Mouse (Mus musculus) kidney, postnatal 0 days (tissue): ENCODE data around the gene Marveld2. TPM values are rescaled to one million over a fixed set of nuclear protein-coding genes. Genes with fewer than 3 reads are reported as not detected.

Experiments
- ATAC-seq: fragments of 200-750 bp; cut with Nextera tagmentation; replicated peaks from 2 replicates; pipeline ENCODE4 v1.8.0; 2017; ENCODE audit warnings: low read depth, moderate number of reproducible peaks, moderate TSS enrichment, moderate library complexity; ENCODE audit not compliant: low FRiP score
- DNase-seq: peaks from one replicate; pipeline ENCODE4 v3.0.0-alpha.2; 2016; ENCODE audit warnings: low spot score
- H3K27ac ChIP-seq: fragments of 300-500 bp; sonication (generic); 2 replicates; pipeline ENCODE4 v1.5.1; 2014; ENCODE audit warnings: mild to moderate bottlenecking
- H3K27me3 ChIP-seq: fragments of 300-500 bp; sonication (generic); 2 replicates; pipeline ENCODE4 v1.6.1; 2014; ENCODE audit warnings: low read length, mixed read lengths; ENCODE audit not compliant: insufficient read depth
- H3K36me3 ChIP-seq: fragments of 300-500 bp; sonication (generic); 2 replicates; pipeline ENCODE4 v1.6.1; 2014; ENCODE audit warnings: low read length, mixed read lengths; ENCODE audit not compliant: insufficient read depth
- H3K4me1 ChIP-seq: fragments of 300-500 bp; sonication (generic); replicated peaks from 2 replicates; pipeline ENCODE4 v1.6.1; 2014; ENCODE audit warnings: antibody characterized with exemption, low read length, mixed read lengths; ENCODE audit not compliant: insufficient read depth
- H3K4me2 ChIP-seq: fragments of 300-500 bp; sonication (generic); 2 replicates; pipeline ENCODE4 v1.6.1; 2014; ENCODE audit warnings: mild to moderate bottlenecking, low read length, moderate library complexity, mixed read lengths
- H3K4me3 ChIP-seq: fragments of 300-500 bp; sonication (generic); replicated peaks from 2 replicates; pipeline ENCODE4 v1.5.1; 2014; ENCODE audit warnings: low read depth, low read length
- H3K9ac ChIP-seq: fragments of 300-500 bp; sonication (generic); 2 replicates; pipeline ENCODE4 v1.6.1; 2014; ENCODE audit warnings: low read depth, low read length
- H3K9me3 ChIP-seq: fragments of 300-500 bp; sonication (generic); replicated peaks from 2 replicates; pipeline ENCODE4 v1.6.1; 2016; ENCODE audit warnings: low read length, inconsistent platforms, mixed read lengths
- CTCF ChIP-seq: IDR thresholded peaks from 2 replicates; pipeline ENCODE4 v1.5.1; 2016; ENCODE audit warnings: antibody characterized with exemption, low read depth, mild to moderate bottlenecking, moderate library complexity
- WGBS: fragments of 180-500 bp; shearing (Covaris S2); extraction: QIAGEN DNeasy Blood & Tissue Kit; methylation state at CpG from one replicate; pipeline ENCODE4 v1.1.7; 2014; 5-methylcytosine and 5-hydroxymethylcytosine counted together
- polyA plus RNA-seq: library from polyadenylated mRNA; unstranded; fragments of >200 nt; fragmentation: Nextera tagmentation; extraction: Ambion mirVana; gene quantifications from 2 replicates; pipeline ENCODE4 v1.2.1, GENCODE M21; 2015

Gene Marveld2
- polyA plus RNA-seq, 1 experiment from 2014 or later, result 17.0 TPM

- Histone ChIP-seq H3K27ac (no peak overlapping the region), H3K9me3 (no peaks in the 10 kb centered on the region), H3K27me3 (no peaks in the 10 kb centered on the region), H3K4me3 (no peak overlapping the region), H3K36me3 (0 out of 2 replicates have a peak, but pooled peaks cover 2% of the 10 kb centered on the region), H3K4me1 (no peaks in the 10 kb centered on the region), H3K9ac (no peak overlapping the region), H3K4me2 (no peak overlapping the region)
- TF ChIP-seq CTCF, result no peak
- ATAC-seq (no peak), DNase-seq (no peak)
- 92% methylated on average over 10 of the region's 10 CpGs for WGBS
These were observed 4.5 kb downstream of the Marveld2 start for GRCm38 (mm10) chr13:100612251-100612650.

GRCm38 (mm10) chr13:100611266-100611665 is 5.5 kb downstream of the Marveld2 start:
- Histone ChIP-seq H3K27ac (no peak overlapping the region), H3K9me3 (no peaks in the 10 kb centered on the region), H3K27me3 (no peaks in the 10 kb centered on the region), H3K9ac (no peak overlapping the region), H3K4me2 (no peak overlapping the region), H3K4me1 (no peaks in the 10 kb centered on the region), H3K4me3 (no peak overlapping the region), H3K36me3 (0 out of 2 replicates have a peak, but pooled peaks cover 2% of the 10 kb centered on the region)
- no peak for TF ChIP-seq CTCF
- DNase-seq (no peak), ATAC-seq (no peak)
- 92% methylated on average over 13 of the region's 13 CpGs for WGBS

GRCm38 (mm10) chr13:100607756-100608155 is 9.0 kb downstream of the Marveld2 start:
- no peak overlapping the region for H3K27ac ChIP-seq
- H3K4me1 ChIP-seq, result no peaks in the 10 kb centered on the region
- no peak overlapping the region for H3K4me3 ChIP-seq
- no peak overlapping the region for H3K9ac ChIP-seq
- no peaks in the 10 kb centered on the region for H3K27me3 ChIP-seq
- H3K9me3 ChIP-seq, result no peaks in the 10 kb centered on the region
- 0 out of 2 replicates have a peak, but pooled peaks cover 2% of the 10 kb centered on the region for H3K36me3 ChIP-seq
- ATAC-seq, result no peak
- TF ChIP-seq CTCF, result peak; percentile 42; the same call in 1 of the 2 replicates
- DNase-seq, result no peak
- WGBS, result 88% methylated on average over 8 of the region's 8 CpGs
- H3K4me2 ChIP-seq, result no peak overlapping the region

GRCm38 (mm10) chr13:100605845-100606244 is 10.9 kb downstream of the Marveld2 start:
- 71% methylated on average over 1 of the region's 1 CpGs for WGBS
- ATAC-seq (no peak), DNase-seq (no peak)
- Histone ChIP-seq H3K4me2 (no peak overlapping the region), H3K9ac (no peak overlapping the region), H3K9me3 (no peaks in the 10 kb centered on the region), H3K27ac (no peak overlapping the region), H3K27me3 (no peaks in the 10 kb centered on the region), H3K36me3 (no peaks in the 10 kb centered on the region), H3K4me3 (no peak overlapping the region), H3K4me1 (no peaks in the 10 kb centered on the region)
- no peak for TF ChIP-seq CTCF

GRCm38 (mm10) chr13:100603738-100604095 is 13.1 kb downstream of the Marveld2 start:
- no peak for TF ChIP-seq CTCF
- H3K4me3 ChIP-seq, result no peak overlapping the region
- DNase-seq (no peak), ATAC-seq (no peak)
- peaks cover 3% of the 10 kb centered on the region; the same call in 1 of the 2 replicates for H3K36me3 ChIP-seq
- H3K27ac ChIP-seq, result 0 out of 2 replicates have a peak overlapping the region, but pooled peaks have one; percentile 31
- no peak overlapping the region for H3K4me2 ChIP-seq
- no peaks in the 10 kb centered on the region for H3K27me3 ChIP-seq
- no peaks in the 10 kb centered on the region for H3K4me1 ChIP-seq
- WGBS, result 94% methylated on average over 11 of the region's 11 CpGs
- H3K9ac ChIP-seq, result no peak overlapping the region
- H3K9me3 ChIP-seq, result no peaks in the 10 kb centered on the region

- DNase-seq (no peak), ATAC-seq (no peak)
- Histone ChIP-seq H3K9me3 (no peaks in the 10 kb centered on the region), H3K36me3 (peaks cover 3% of the 10 kb centered on the region; the same call in 1 of the 2 replicates), H3K9ac (no peak overlapping the region), H3K4me1 (no peaks in the 10 kb centered on the region), H3K4me2 (no peak overlapping the region), H3K27me3 (no peaks in the 10 kb centered on the region), H3K27ac (peak overlapping the region; percentile 31; the same call in 1 of the 2 replicates), H3K4me3 (no peak overlapping the region)
- WGBS, result 88% methylated on average over 10 of the region's 10 CpGs
- TF ChIP-seq CTCF, result no peak
These were observed 13.6 kb downstream of the Marveld2 start for GRCm38 (mm10) chr13:100603031-100603737.
